Mouse (Mus musculus) MEL (cell line): ENCODE data around the gene Hist1h3i. TPM values are rescaled to one million over a fixed set of nuclear protein-coding genes. Genes with fewer than 3 reads are reported as not detected.
"Not testable (repeated sequence)": the region's sequence is repeated elsewhere in the genome, so short reads cannot be mapped to it uniquely, and the experiment has no call there.

Experiments used
- DNase-seq: peaks from one replicate; pipeline ENCODE4 v3.0.0; 2011; ENCODE audit warnings: low read depth, low spot score
- H3K27ac ChIP-seq: 2 replicates; pipeline ENCODE4 v1.5.1; 2012; ENCODE audit warnings: low read depth, mild to moderate bottlenecking, control low read depth, low read length, moderate library complexity; ENCODE audit not compliant: control insufficient read depth
- H3K27me3 ChIP-seq, 2 experiments: fragments of 150-350 bp in 1 of 2; sonication (generic) in 1 of 2; 2 replicates each; pipeline ENCODE4 v1.6.1; 2012; ENCODE audit warnings: low read length in 2 of 2, mild to moderate bottlenecking in 2 of 2, improper control_type of control experiment in 1 of 2, moderate library complexity in 1 of 2; ENCODE audit not compliant: insufficient read depth in 2 of 2, control insufficient read depth in 1 of 2
- H3K36me3 ChIP-seq, 2 experiments: 2 replicates each; pipeline ENCODE4 v1.6.1; 2012 to 2014; ENCODE audit warnings: low read length in 2 of 2, improper control_type of control experiment in 1 of 2, inconsistent platforms in 1 of 2, mild to moderate bottlenecking in 1 of 2; ENCODE audit not compliant: insufficient read depth in 2 of 2, control insufficient read depth in 1 of 2
- H3K4me1 ChIP-seq, 2 experiments: fragments of 150-350 bp in 1 of 2; sonication (generic) in 1 of 2; 2 replicates each; pipeline ENCODE4 v1.6.1; 2012; ENCODE audit warnings: low read length in 2 of 2, improper control_type of control experiment in 1 of 2, mild to moderate bottlenecking in 1 of 2; ENCODE audit not compliant: insufficient read depth in 2 of 2, control insufficient read depth in 1 of 2
- H3K4me3 ChIP-seq, 2 experiments: fragments of 150-350 bp in 1 of 2; sonication (generic) in 1 of 2; 2 replicates each; pipeline ENCODE4 v1.5.1; 2012; ENCODE audit warnings: low read depth in 2 of 2, low read length in 2 of 2, mild to moderate bottlenecking in 2 of 2, moderate library complexity in 2 of 2, control low read depth in 1 of 2, improper control_type of control experiment in 1 of 2; ENCODE audit not compliant: control insufficient read depth in 1 of 2, insufficient read depth in 1 of 2
- H3K79me2 ChIP-seq: 2 replicates; pipeline ENCODE4 v1.6.1; 2012; ENCODE audit warnings: mild to moderate bottlenecking, low read length, moderate library complexity; ENCODE audit not compliant: control insufficient read depth, poor library complexity, insufficient read depth
- H3K9ac ChIP-seq: 2 replicates; pipeline ENCODE4 v1.6.1; 2012; ENCODE audit warnings: low read depth, mild to moderate bottlenecking, control low read depth, low read length, moderate library complexity; ENCODE audit not compliant: control insufficient read depth, poor library complexity, severe bottlenecking
- H3K9me3 ChIP-seq: fragments of 150-350 bp; sonication (generic); replicated peaks from 2 replicates; pipeline ENCODE4 v1.6.1; 2012; ENCODE audit warnings: mild to moderate bottlenecking, low read length, improper control_type of control experiment, moderate library complexity; ENCODE audit not compliant: insufficient read depth
- CTCF ChIP-seq, 3 experiments: IDR thresholded peaks in 2 of 3; conservative IDR thresholded peaks in 1 of 3; 2 replicates each; pipeline ENCODE4 v1.5.1; 2011 to 2012; ENCODE audit warnings: low read length in 3 of 3, low read depth in 2 of 3, mild to moderate bottlenecking in 2 of 3, improper control_type of control experiment in 1 of 3, inconsistent platforms in 1 of 3, mixed read lengths in 1 of 3, moderate library complexity in 1 of 3; ENCODE audit not compliant: control insufficient read depth in 1 of 3, insufficient read depth in 1 of 3, poor library complexity in 1 of 3, severe bottlenecking in 1 of 3
- POLR2A ChIP-seq, 2 experiments: IDR thresholded peaks; 2 replicates each; pipeline ENCODE4 v1.6.1; 2011 to 2012; ENCODE audit warnings: low read length in 2 of 2, mild to moderate bottlenecking in 2 of 2, control low read depth in 1 of 2, improper control_type of control experiment in 1 of 2, low read depth in 1 of 2, moderate library complexity in 1 of 2; ENCODE audit not compliant: control insufficient read depth in 1 of 2, insufficient read depth in 1 of 2, poor library complexity in 1 of 2
- POLR2AphosphoS5 ChIP-seq: IDR thresholded peaks from 2 replicates; pipeline ENCODE4 v1.6.1; 2012; ENCODE audit warnings: low read depth, borderline replicate concordance, mild to moderate bottlenecking, inconsistent platforms, low read length, moderate library complexity, mixed read lengths
- SIN3A ChIP-seq: IDR thresholded peaks from 2 replicates; pipeline ENCODE4 v1.6.1; 2012; ENCODE audit warnings: low read length, improper control_type of control experiment, inconsistent platforms
- TBP ChIP-seq: IDR thresholded peaks from 2 replicates; pipeline ENCODE4 v1.8.0; 2011; ENCODE audit warnings: low read depth, low read length, improper control_type of control experiment
- UBTF ChIP-seq: IDR thresholded peaks from 2 replicates; pipeline ENCODE4 v1.6.1; 2012; ENCODE audit warnings: low read depth, mild to moderate bottlenecking, inconsistent platforms, low read length, improper control_type of control experiment, moderate library complexity, borderline replicate concordance; ENCODE audit not compliant: insufficient read depth
- polyA plus RNA-seq, 2 experiments: library from polyadenylated mRNA; stranded (reverse) in 1 of 2; unstranded in 1 of 2; fragments of >175 nt in 1 of 2; fragments of >200 nt in 1 of 2; gene quantifications; 2 replicates each; pipeline versions ENCODE4 v1.2.1 to v1.2.4; 2012; ENCODE audit warnings: low replicate concordance in 2 of 2, low read depth in 1 of 2; ENCODE audit not compliant: insufficient read length in 2 of 2, insufficient read depth in 1 of 2, missing spikeins in 1 of 2
- total RNA-seq: library from RNA; depleted of rRNA; stranded (reverse); fragments of 300-350 nt; gene quantifications from 2 replicates; pipeline ENCODE4 v1.2.3, GENCODE M21; 2012

The Hist1h3i gene
- total and polyA plus RNA-seq, 3 experiments, result 18.1 to 1,321 TPM; not detected in 1

- not testable (repeated sequence) for H3K79me2 ChIP-seq, H3K9me3 ChIP-seq, H3K27me3 ChIP-seq, H3K4me1 ChIP-seq
- TF ChIP-seq TBP (peak; percentile 83; the same call in 1 of the 2 replicates), POLR2A (IDR thresholded peaks at IDR 0.05; ENCODE audit: control insufficient read depth in 1 of 2, insufficient read depth in 1 of 2, low read depth in 1 of 2, low read length in 2 of 2, poor library complexity in 1 of 2) (peak; percentile 88 to 92), UBTF (peak; percentile 82; the same call in 1 of the 2 replicates), POLR2AphosphoS5 (peak; percentile 83; the same call in 1 of the 2 replicates)
- H3K4me3 ChIP-seq, result peak overlapping the region in 1 of 2 experiments; percentile 23; a peak in 1 of 4 replicates
- peak overlapping the region; percentile 97 for H3K27ac ChIP-seq
- H3K9ac ChIP-seq, result peak overlapping the region; percentile 82
- peaks cover 0 to 19% of the 10 kb centered on the region in 2 experiments; a peak in 2 of 4 replicates for H3K36me3 ChIP-seq
- peak; percentile 91 for DNase-seq
Observed at GRCm38 (mm10) chr13:21754294-21755001, 28.7 kb downstream of the Hist1h3i start.

- H3K9me3 ChIP-seq, H3K4me1 ChIP-seq, H3K79me2 ChIP-seq: not testable (repeated sequence)
- Histone ChIP-seq H3K4me3 (peak within 1 kb of the TSS; percentile 5 to 55), H3K27ac (peak within 1 kb of the TSS; percentile 97), H3K36me3 (peaks cover 0 to 23% of the 10 kb centered on the region in 2 experiments; a peak in 2 of 4 replicates)
- TF ChIP-seq UBTF, result peak; percentile 85
- peak; percentile 99 for TF ChIP-seq TBP
- 0 out of 6 replicates have a peak, but pooled peaks of 1 of the 3 experiments have one; percentile 1 for TF ChIP-seq CTCF (IDR thresholded peaks at IDR 0.05 in 2 of 3, conservative IDR thresholded peaks at IDR 0.05 in 1 of 3; ENCODE audit: control insufficient read depth in 1 of 3, insufficient read depth in 1 of 3, low read depth in 2 of 3, low read length in 3 of 3, poor library complexity in 1 of 3, severe bottlenecking in 1 of 3)
- TF ChIP-seq POLR2A (IDR thresholded peaks at IDR 0.05; ENCODE audit: control insufficient read depth in 1 of 2, insufficient read depth in 1 of 2, low read depth in 1 of 2, low read length in 2 of 2, poor library complexity in 1 of 2), result peak; percentile 56 to 86
- TF ChIP-seq, all 39 proteins: peak for 4; not testable (repeated sequence) for 35
- H3K27me3 ChIP-seq, result not testable (repeated sequence)
- H3K9ac ChIP-seq, result peak within 1 kb of the TSS; percentile 82
- DNase-seq, result peak; percentile 98
Observed at GRCm38 (mm10) chr13:21753524-21754285, 29.5 kb downstream of the Hist1h3i start, which contains the start of the genes Hist1h2ak and Hist1h2bn. Hist1h2ak (minus strand) TSS chr13:21753827. Hist1h2bn (plus strand) TSS chr13:21754123.

- H3K79me2 ChIP-seq, result no peaks in the 10 kb centered on the region; the same call in 1 of the 2 replicates
- no peaks in the 10 kb centered on the region for H3K9me3 ChIP-seq
- no peaks in the 10 kb centered on the region for H3K27me3 ChIP-seq
- TF ChIP-seq SIN3A, result no peak
- TF ChIP-seq POLR2A (IDR thresholded peaks at IDR 0.05; ENCODE audit: control insufficient read depth in 1 of 2, insufficient read depth in 1 of 2, low read depth in 1 of 2, low read length in 2 of 2, poor library complexity in 1 of 2), result peak; percentile 77 to 94; a peak in 3 of 4 replicates
- peak; percentile 94; the same call in 1 of the 2 replicates for TF ChIP-seq POLR2AphosphoS5
- peaks cover 0 to 7% of the 10 kb centered on the region in 2 experiments; a peak in 2 of 4 replicates for H3K4me1 ChIP-seq
- peak overlapping the region; percentile 94 for H3K27ac ChIP-seq
- peaks cover 0 to 26% of the 10 kb centered on the region in 2 experiments; a peak in 2 of 4 replicates for H3K36me3 ChIP-seq
- peak overlapping the region; percentile 5 to 55; a peak in 3 of 4 replicates for H3K4me3 ChIP-seq
- peak overlapping the region; percentile 80 for H3K9ac ChIP-seq
- peak; percentile 84 for DNase-seq
Observed at GRCm38 (mm10) chr13:21753051-21753523, 30.1 kb downstream of the Hist1h3i start.
